ENCODE assay signal across 17 mouse cellular contexts in genomic region chr11:121417971-121418370, GRCm38 (mm10). TPM values are rescaled to one million over a fixed set of nuclear protein-coding genes. Genes with fewer than 3 reads are reported as not detected.
"Had no signal": no experiment of that assay in that cellular context is flagged by ENCODE, and none has a peak within 500 bp of the region (broad histone marks: within the 10 kb centered on the region; RNA-seq: fewer than 3 reads in every experiment).

No protein-coding gene starts in this region.

- H3K4me3 ChIP-seq: neural tube, embryonic 13.5 days; neural tube, embryonic 15.5 days; stomach, embryonic 15.5 days had no signal

- H3K27ac ChIP-seq: neural tube, embryonic 13.5 days; neural tube, embryonic 15.5 days; stomach, embryonic 15.5 days; stomach, postnatal 0 days had no signal

- H3K9ac ChIP-seq: neural tube, embryonic 13.5 days; neural tube, embryonic 15.5 days; stomach, embryonic 15.5 days had no signal

- H3K4me1 ChIP-seq: stomach, embryonic 15.5 days had no signal

- DNase-seq: retina, postnatal 1 day; right cerebral cortex, adult 18-20 months; right cerebral cortex, postnatal 14 days; right cerebral cortex, postnatal 25 days; right cerebral cortex, postnatal 4 days; spleen, adult 18-20 months; thymus, adult 18-20 months; thymus, adult 2 months; thymus, postnatal 14 days; thymus, postnatal 25 days; thymus, postnatal 36 days; thymus, postnatal 4 days had no signal

- H3K36me3 ChIP-seq: neural tube, embryonic 13.5 days; neural tube, embryonic 15.5 days; stomach, embryonic 15.5 days had no signal

- H3K9me3 ChIP-seq: neural tube, embryonic 13.5 days; neural tube, embryonic 15.5 days; stomach, embryonic 15.5 days had no signal

- H3K4me2 ChIP-seq: neural tube, embryonic 13.5 days; neural tube, embryonic 15.5 days; stomach, embryonic 15.5 days had no signal

- H3K27me3 ChIP-seq: neural tube, embryonic 13.5 days; neural tube, embryonic 15.5 days; stomach, embryonic 15.5 days had no signal

RNA-seq across cellular contexts. Expression of gene Fn3k, which starts 16.7 kb away (rescaled TPM):
- total RNA-seq: neutrophil, adult 5-6 weeks had no signal

RNA-seq across cellular contexts. Expression of gene Rab40b, which starts 29.9 kb away (rescaled TPM):
- total RNA-seq: neutrophil, adult 5-6 weeks had no signal
